Mouse (Mus musculus) CH12.LX (cell line): Measurements from ENCODE around the gene Cryzl1. TPM values are rescaled to one million over a fixed set of nuclear protein-coding genes. Genes with fewer than 3 reads are reported as not detected.
"Not testable (repeated sequence)": the region's sequence is repeated elsewhere in the genome, so short reads cannot be mapped to it uniquely, and the experiment has no call there.

Experiments used
- DNase-seq: peaks from one replicate; pipeline ENCODE4 v3.0.0-alpha.2; 2013; ENCODE audit errors: extremely low read depth
- H3K27ac ChIP-seq: 2 replicates; pipeline ENCODE4 v1.5.1; 2012; ENCODE audit warnings: low read depth, mild to moderate bottlenecking, control low read depth, moderate library complexity; ENCODE audit not compliant: insufficient read depth
- H3K27me3 ChIP-seq: replicated peaks from 2 replicates; pipeline ENCODE3; 2012; ENCODE audit warnings: inconsistent platforms
- H3K36me3 ChIP-seq, 2 experiments: replicated peaks in 1 of 2; 2 replicates each; pipeline versions ENCODE3 to v1.6.1; 2012; ENCODE audit warnings: inconsistent platforms in 1 of 2, low read length in 1 of 2, mild to moderate bottlenecking in 1 of 2, mixed read lengths in 1 of 2, moderate library complexity in 1 of 2; ENCODE audit not compliant: control insufficient read depth in 1 of 2, insufficient read depth in 1 of 2
- H3K4me1 ChIP-seq, 2 experiments: 2 replicates each; pipeline ENCODE4 v1.6.1; 2012; ENCODE audit warnings: inconsistent platforms in 1 of 2, moderate library complexity in 1 of 2; ENCODE audit not compliant: insufficient read depth in 2 of 2, control insufficient read depth in 1 of 2
- H3K4me2 ChIP-seq: 2 replicates; pipeline ENCODE4 v1.6.1; 2012; ENCODE audit warnings: low read depth, mild to moderate bottlenecking, control low read depth; ENCODE audit not compliant: poor library complexity, insufficient read depth, severe bottlenecking
- H3K4me3 ChIP-seq, 3 experiments: fragments of 150-350 bp in 1 of 3; sonication (generic) in 1 of 3; replicated peaks in 1 of 3; 2 replicates each; pipeline versions ENCODE3 to v1.5.1; 2011 to 2012; ENCODE audit warnings: low read depth in 2 of 3, low read length in 2 of 3, mild to moderate bottlenecking in 2 of 3, moderate library complexity in 2 of 3, control low read depth in 1 of 3, improper control_type of control experiment in 1 of 3, inconsistent platforms in 1 of 3, mixed read lengths in 1 of 3; ENCODE audit not compliant: poor library complexity in 1 of 3
- H3K79me2 ChIP-seq: replicated peaks from 2 replicates; pipeline ENCODE4 v1.6.1; 2012; ENCODE audit warnings: mild to moderate bottlenecking, moderate library complexity; ENCODE audit not compliant: control insufficient read depth, poor library complexity, insufficient read depth, severe bottlenecking; ENCODE audit errors: extremely low read depth
- H3K9ac ChIP-seq: 2 replicates; pipeline ENCODE4 v1.6.1; 2012; ENCODE audit warnings: low read depth, mild to moderate bottlenecking, control low read depth, moderate library complexity; ENCODE audit not compliant: insufficient read depth
- H3K9me3 ChIP-seq: replicated peaks from 2 replicates; pipeline ENCODE3; 2012; ENCODE audit warnings: low read length, inconsistent platforms, mixed read lengths
- BHLHE40 ChIP-seq: IDR thresholded peaks from 2 replicates; pipeline ENCODE4 v1.6.1; 2011; ENCODE audit warnings: mild to moderate bottlenecking, low read depth, low read length, improper control_type of control experiment
- CHD1 ChIP-seq: IDR thresholded peaks from 2 replicates; pipeline ENCODE4 v1.6.1; 2012; ENCODE audit warnings: low read depth, low read length, improper control_type of control experiment, inconsistent platforms
- CHD2 ChIP-seq: IDR thresholded peaks from 2 replicates; pipeline ENCODE4 v1.6.1; 2011; ENCODE audit warnings: low read length, improper control_type of control experiment
- CTCF ChIP-seq, 2 experiments: IDR thresholded peaks in 1 of 2; conservative IDR thresholded peaks in 1 of 2; 2 replicates each; pipeline ENCODE4 v1.5.1; 2011 to 2012; ENCODE audit warnings: low read depth in 2 of 2, low read length in 2 of 2, improper control_type of control experiment in 1 of 2, inconsistent platforms in 1 of 2, mild to moderate bottlenecking in 1 of 2, moderate library complexity in 1 of 2
- EP300 ChIP-seq: IDR thresholded peaks from 2 replicates; pipeline ENCODE4 v1.6.1; 2011; ENCODE audit warnings: low read length, improper control_type of control experiment
- ETS1 ChIP-seq: conservative IDR thresholded peaks from 2 replicates; pipeline ENCODE4 v1.6.1; 2012; ENCODE audit warnings: low read depth, mild to moderate bottlenecking, inconsistent platforms, low read length, improper control_type of control experiment, moderate library complexity
- GABPA ChIP-seq: IDR thresholded peaks from 2 replicates; pipeline ENCODE4 v1.6.1; 2012; ENCODE audit warnings: low read depth, low read length, improper control_type of control experiment, inconsistent platforms; ENCODE audit not compliant: insufficient replicate concordance
- HCFC1 ChIP-seq: IDR thresholded peaks from 2 replicates; pipeline ENCODE4 v1.6.1; 2012; ENCODE audit warnings: low read depth, mild to moderate bottlenecking, inconsistent platforms, low read length, improper control_type of control experiment
- JUN ChIP-seq: IDR thresholded peaks from 2 replicates; pipeline ENCODE4 v1.6.1; 2011; ENCODE audit warnings: low read depth, mild to moderate bottlenecking, low read length, improper control_type of control experiment, moderate library complexity; ENCODE audit not compliant: insufficient read depth
- KAT2A ChIP-seq: IDR thresholded peaks from 2 replicates; pipeline ENCODE4 v1.6.1; 2012; ENCODE audit warnings: low read length, improper control_type of control experiment, inconsistent platforms; ENCODE audit not compliant: insufficient replicate concordance
- MAX ChIP-seq: IDR thresholded peaks from 2 replicates; pipeline ENCODE4 v1.6.1; 2011; ENCODE audit warnings: low read length, improper control_type of control experiment
- MEF2A ChIP-seq: IDR thresholded peaks from 2 replicates; pipeline ENCODE4 v1.6.1; 2014; ENCODE audit warnings: low read depth, mild to moderate bottlenecking, inconsistent platforms, low read length, improper control_type of control experiment, borderline replicate concordance
- MXI1 ChIP-seq: IDR thresholded peaks from 2 replicates; pipeline ENCODE4 v1.6.1; 2011; ENCODE audit warnings: mild to moderate bottlenecking, low read depth, low read length, improper control_type of control experiment
- MYC ChIP-seq: IDR thresholded peaks from 2 replicates; pipeline ENCODE4 v1.6.1; 2011; ENCODE audit warnings: low read depth, mild to moderate bottlenecking, improper control_type of control experiment, low read length
- NRF1 ChIP-seq: IDR thresholded peaks from 2 replicates; pipeline ENCODE4 v1.6.1; 2014; ENCODE audit warnings: low read depth, mild to moderate bottlenecking, inconsistent platforms, low read length, improper control_type of control experiment, moderate library complexity
- POLR2AphosphoS2 ChIP-seq: IDR thresholded peaks from 2 replicates; pipeline ENCODE4 v1.6.1; 2011; ENCODE audit warnings: low read depth, low read length, improper control_type of control experiment
- RAD21 ChIP-seq: IDR thresholded peaks from 2 replicates; pipeline ENCODE4 v1.6.1; 2011; ENCODE audit warnings: low read depth, mild to moderate bottlenecking, low read length, improper control_type of control experiment, moderate library complexity
- SIN3A ChIP-seq: IDR thresholded peaks from 2 replicates; pipeline ENCODE4 v1.6.1; 2012; ENCODE audit warnings: low read length, improper control_type of control experiment, inconsistent platforms
- TBP ChIP-seq: conservative IDR thresholded peaks from 2 replicates; pipeline ENCODE4 v1.6.1; 2011; ENCODE audit warnings: low read depth, low read length, improper control_type of control experiment
- ZKSCAN1 ChIP-seq: IDR thresholded peaks from 2 replicates; pipeline ENCODE4 v1.6.1; 2012; ENCODE audit warnings: low read depth, inconsistent platforms, low read length, improper control_type of control experiment, borderline replicate concordance
- ZMIZ1 ChIP-seq: IDR thresholded peaks from 2 replicates; pipeline ENCODE4 v1.6.1; 2012; ENCODE audit warnings: low read depth, mild to moderate bottlenecking, inconsistent platforms, low read length, improper control_type of control experiment
- dilution Hi-C: fragments of 300-500 bp; cut with MboI; formaldehyde crosslinking; loops from 2 replicates; pipeline ENCODE4 v1.14.3; 2020; ENCODE audit warnings: low sequenced_read_pairs; ENCODE audit not compliant: extremely low pct_unique_long_range_greater_than_20kb, extremely low pct_ligation_motif_present
- in situ Hi-C: fragments of 300-500 bp; cut with MboI; formaldehyde crosslinking; loops from 3 replicates; pipeline ENCODE4 v1.14.3; 2019; ENCODE audit warnings: low sequenced_read_pairs, low pct_ligation_motif_present, low pct_unique_long_range_greater_than_20kb, mixed read lengths
- polyA plus RNA-seq: library from polyadenylated mRNA; unstranded; fragments of >175 nt; gene quantifications from 2 replicates; pipeline ENCODE4 v1.2.1, GENCODE M21; 2012; ENCODE audit warnings: low read depth; ENCODE audit not compliant: insufficient read length
- total RNA-seq, 2 experiments: library from RNA; depleted of rRNA; stranded (reverse); fragments of 300-350 nt in 1 of 2; fragments of >200 nt in 1 of 2; gene quantifications; 2 replicates each; pipeline ENCODE4 v1.2.3; 2012 to 2014

The Cryzl1 gene
- total and polyA plus RNA-seq, 3 experiments, result 105 to 115 (median 111) TPM

- in situ Hi-C loops, H3K9me3 ChIP-seq, dilution Hi-C loops, H3K27me3 ChIP-seq, H3K27ac ChIP-seq: not testable (repeated sequence)
- Histone ChIP-seq H3K4me2 (0 out of 2 replicates have a peak overlapping the region, but pooled peaks have one; percentile 35), H3K9ac (peak overlapping the region; percentile 88; the same call in 1 of the 2 replicates), H3K36me3 (peaks cover 22 to 45% of the 10 kb centered on the region in 2 experiments), H3K79me2 (peaks cover 76% of the 10 kb centered on the region), H3K4me3 (peak overlapping the region in 2 of 3 experiments; percentile 69 to 87), H3K4me1 (peaks cover 0 to 35% of the 10 kb centered on the region in 2 experiments; a peak in 2 of 4 replicates)
- peak in 1 of 2 experiments; percentile 53; a peak in 2 of 4 replicates for TF ChIP-seq CTCF (conservative IDR thresholded peaks at IDR 0.05 in 1 of 2, IDR thresholded peaks at IDR 0.05 in 1 of 2; ENCODE audit: low read depth in 2 of 2, low read length in 2 of 2)
- peak; percentile 59; the same call in 1 of the 2 replicates for TF ChIP-seq MYC
- peak; percentile 38 for DNase-seq
Observed at GRCm38 (mm10) chr16:91645420-91645819, 83.4 kb downstream of the Cryzl1 start.

DNA sequence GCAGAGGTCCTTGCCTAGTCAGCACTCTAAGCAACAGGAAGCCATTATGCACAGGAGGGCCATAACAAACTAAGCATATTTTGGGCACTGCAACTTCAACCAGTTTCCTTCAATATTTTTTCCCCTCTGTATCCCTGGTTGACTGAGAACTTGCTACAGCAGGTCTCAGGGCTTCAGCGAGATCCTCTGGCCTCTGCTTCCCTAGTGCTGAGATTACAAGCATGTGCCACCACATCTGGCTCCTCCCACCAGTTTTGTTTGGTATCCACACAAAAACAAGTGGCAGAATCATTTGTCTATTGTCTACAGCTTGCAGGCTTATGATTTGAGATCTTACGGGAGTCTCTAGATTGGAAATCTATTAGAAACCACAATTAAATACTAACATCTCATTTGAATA, 83.9 kb downstream of the Cryzl1 start:
- in situ Hi-C loops, result no loop called here

DNA sequence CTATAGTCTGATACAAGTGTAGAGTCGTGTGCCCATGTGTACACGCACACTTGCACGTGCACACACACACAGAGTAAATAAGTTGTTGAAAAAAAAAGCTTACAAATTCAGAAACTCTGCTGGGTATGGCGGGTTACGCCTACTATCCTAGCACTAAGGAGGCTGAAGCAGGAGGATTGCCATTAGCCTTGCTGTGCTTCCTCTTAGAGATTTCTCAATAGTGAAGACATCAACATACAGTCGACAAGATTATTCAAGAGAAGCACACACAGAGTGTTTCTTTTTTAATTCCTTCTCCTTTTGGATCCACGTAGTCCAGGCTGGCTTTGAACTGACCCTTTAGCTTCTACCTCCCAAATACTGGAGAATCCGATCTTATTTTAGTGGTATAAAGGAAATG, 88.6 kb downstream of the Cryzl1 start:
- no peak for DNase-seq
- no peak overlapping the region for H3K4me3 ChIP-seq
- dilution Hi-C loops (no loop called here), in situ Hi-C loops (no loop called here)
- no peaks in the 10 kb centered on the region for H3K9me3 ChIP-seq
- no peaks in the 10 kb centered on the region for H3K27me3 ChIP-seq
- peaks cover 49% of the 10 kb centered on the region for H3K79me2 ChIP-seq
- H3K36me3 ChIP-seq, result peaks cover 68 to 92% of the 10 kb centered on the region in 2 experiments
- TF ChIP-seq HCFC1, result no peak
- TF ChIP-seq GABPA, result no peak
- TF ChIP-seq SIN3A, result no peak
- TF ChIP-seq JUN, result no peak
- TF ChIP-seq RAD21, result no peak
- no peak for TF ChIP-seq KAT2A
- no peak for TF ChIP-seq MAX
- TF ChIP-seq ZKSCAN1, result no peak
- TF ChIP-seq ETS1, result no peak
- TF ChIP-seq TBP, result no peak
- no peak for TF ChIP-seq EP300
- no peak for TF ChIP-seq MEF2A
- no peak for TF ChIP-seq POLR2AphosphoS2
- TF ChIP-seq ZMIZ1, result no peak
- TF ChIP-seq CHD2, result no peak
- TF ChIP-seq NRF1, result no peak
- TF ChIP-seq CHD1, result no peak
- TF ChIP-seq MXI1, result no peak
- peaks cover 0 to 23% of the 10 kb centered on the region in 2 experiments; a peak in 2 of 4 replicates for H3K4me1 ChIP-seq
- no peak overlapping the region for H3K4me2 ChIP-seq
- no peak overlapping the region for H3K27ac ChIP-seq
- no peak overlapping the region for H3K9ac ChIP-seq

More for the DNA sequence above, 83.9 kb downstream of the Cryzl1 start:
- dilution Hi-C loops, result no loop called here
- Histone ChIP-seq H3K4me2 (peak overlapping the region; percentile 39), H3K27me3 (no peaks in the 10 kb centered on the region), H3K4me1 (peaks cover 0 to 30% of the 10 kb centered on the region in 2 experiments; a peak in 2 of 4 replicates), H3K36me3 (peaks cover 27 to 46% of the 10 kb centered on the region in 2 experiments), H3K79me2 (peaks cover 71% of the 10 kb centered on the region), H3K4me3 (peak overlapping the region in 2 of 3 experiments; percentile 15 to 46), H3K27ac (0 out of 2 replicates have a peak overlapping the region, but pooled peaks have one; percentile 3), H3K9ac (peak overlapping the region; percentile 29), H3K9me3 (no peaks in the 10 kb centered on the region)
- peak; percentile 38 for DNase-seq
- peak; percentile 40 for TF ChIP-seq BHLHE40
- no peak for TF ChIP-seq KAT2A
